Mouse (Mus musculus) frontal cortex, postnatal 25 days (tissue): ENCODE results near the gene U90926.
"Not testable (repeated sequence)": the region's sequence is repeated elsewhere in the genome, so short reads cannot be mapped to it uniquely, and the experiment has no call there.

Experiments
- DNase-seq, 2 experiments: peaks; one replicate each; pipeline ENCODE4 v3.0.0; 2022; ENCODE audit warnings: low spot score in 2 of 2

The U90926 gene

GRCm38 (mm10) chr5:92218915-92219793 lies 3.9 kb upstream of the U90926 start:
- no peak for DNase-seq

GRCm38 (mm10) chr5:92212231-92212630 lies 3.0 kb downstream of the U90926 start:
- DNase-seq, result no peak

- DNase-seq, result no peak
These were observed 5.0 kb downstream of the U90926 start for GRCm38 (mm10) chr5:92210205-92210604.

GRCm38 (mm10) chr5:92206121-92206520 lies 9.1 kb downstream of the U90926 start:
- no peak for DNase-seq

- no peak for DNase-seq
These were observed 9.5 kb downstream of the U90926 start for GRCm38 (mm10) chr5:92205706-92206105.

- no peak for DNase-seq
These were observed 10.0 kb downstream of the U90926 start for GRCm38 (mm10) chr5:92205184-92205583.

- no peak for DNase-seq
These were observed 10.8 kb downstream of the U90926 start for GRCm38 (mm10) chr5:92204162-92205036.

GRCm38 (mm10) chr5:92198266-92198665 lies 16.9 kb downstream of the U90926 start:
- DNase-seq, result no peak

GRCm38 (mm10) chr5:92196895-92197811 lies 18.1 kb downstream of the U90926 start:
- DNase-seq, result no peak

- DNase-seq, result not testable (repeated sequence)
These were observed 19.5 kb downstream of the U90926 start for GRCm38 (mm10) chr5:92195716-92196115.

- DNase-seq, result no peak
These were observed 26.2 kb downstream of the U90926 start for GRCm38 (mm10) chr5:92188881-92189483.

GRCm38 (mm10) chr5:92183071-92183830 lies 32.0 kb downstream of the U90926 start:
- DNase-seq, result no peak

- DNase-seq, result no peak
These were observed 49.2 kb downstream of the U90926 start for GRCm38 (mm10) chr5:92165976-92166375.
